Mouse (Mus musculus) small intestine, adult 2 months (tissue): ENCODE measurements around the gene Tmem39b. TPM values are rescaled to one million over a fixed set of nuclear protein-coding genes. Genes with fewer than 3 reads are reported as not detected.

Experiments
- H3K27ac ChIP-seq: fragments of 200-500 bp; 2 replicates; pipeline ENCODE4 v1.5.1; 2012; ENCODE audit warnings: low read depth, low read length, control low read depth, inconsistent platforms; ENCODE audit not compliant: insufficient read depth
- H3K27me3 ChIP-seq: fragments of 200-500 bp; 2 replicates; pipeline ENCODE4 v1.6.1; 2012; ENCODE audit warnings: mild to moderate bottlenecking, moderate library complexity, low read length, inconsistent platforms; ENCODE audit not compliant: control insufficient read depth, insufficient read depth
- H3K36me3 ChIP-seq: fragments of 200-500 bp; 2 replicates; pipeline ENCODE4 v1.6.1; 2012; ENCODE audit warnings: mild to moderate bottlenecking, low read length, control low read depth, inconsistent platforms; ENCODE audit not compliant: control insufficient read depth, insufficient read depth
- H3K4me1 ChIP-seq: fragments of 200-500 bp; 2 replicates; pipeline ENCODE4 v1.6.1; 2012; ENCODE audit warnings: low read length, inconsistent platforms, mixed read lengths; ENCODE audit not compliant: control insufficient read depth, insufficient read depth, insufficient read length
- H3K4me3 ChIP-seq: fragments of 200-500 bp; 2 replicates; pipeline ENCODE4 v1.5.1; 2012; ENCODE audit warnings: low read depth, mild to moderate bottlenecking, control low read depth, inconsistent platforms, low read length, moderate library complexity
- CTCF ChIP-seq: fragments of 200-500 bp; IDR thresholded peaks from 2 replicates; pipeline ENCODE4 v1.5.1; 2012; ENCODE audit warnings: low read depth, mild to moderate bottlenecking, control low read depth, inconsistent platforms, low read length, moderate library complexity, mixed read lengths; ENCODE audit not compliant: insufficient replicate concordance, insufficient read length; ENCODE audit errors: extremely low read depth
- POLR2A ChIP-seq: fragments of 200-500 bp; IDR thresholded peaks from 2 replicates; pipeline ENCODE4 v1.6.1; 2012; ENCODE audit warnings: low read depth, mild to moderate bottlenecking, control low read depth, inconsistent platforms, low read length, moderate library complexity
- WGBS: fragments of 180-500 bp; shearing (Covaris S2); methylation state at CpG from one replicate; pipeline ENCODE4 v1.1.7; 2018; 5-methylcytosine and 5-hydroxymethylcytosine counted together
- polyA plus RNA-seq: library from polyadenylated mRNA; depleted of rRNA; stranded (reverse); fragments of >200 nt; gene quantifications from 2 replicates; pipeline ENCODE4 v1.2.3, GENCODE M21; 2012

Tmem39b gene
- polyA plus RNA-seq, 1 experiment, result 21.4 TPM

DNA sequence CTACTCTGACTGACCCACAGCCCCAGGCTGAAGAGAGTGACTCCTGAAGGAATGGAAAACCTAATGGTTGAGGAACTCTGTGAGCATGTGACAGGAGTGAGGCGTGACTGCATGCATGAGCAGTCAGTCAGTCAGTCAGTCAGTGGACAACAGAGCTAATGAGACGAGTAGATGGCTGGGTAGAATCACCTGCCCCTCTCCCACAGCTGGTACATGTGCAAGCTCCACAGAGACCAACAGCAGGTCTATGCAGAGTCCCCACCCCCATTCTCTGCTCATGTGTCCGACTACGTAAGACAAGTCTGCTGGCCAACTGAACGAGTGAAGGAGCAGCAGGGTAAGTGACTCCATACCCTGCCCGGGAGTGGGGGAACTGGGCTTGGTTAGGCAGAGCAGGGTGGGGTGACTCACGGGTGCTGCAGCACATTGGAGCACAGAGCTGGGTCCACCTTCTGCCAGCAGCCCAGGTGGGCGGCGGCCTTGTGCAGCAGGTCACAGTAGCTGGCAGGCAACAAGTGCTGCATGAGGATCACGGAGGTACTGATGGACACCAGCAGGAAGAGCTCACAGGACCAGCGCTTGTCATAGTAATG is 12.6 kb downstream of the Tmem39b start:
- Histone ChIP-seq H3K36me3 (peaks cover 26% of the 10 kb centered on the region), H3K4me1 (no peaks in the 10 kb centered on the region), H3K27me3 (no peaks in the 10 kb centered on the region), H3K27ac (no peak overlapping the region), H3K4me3 (no peak overlapping the region)
- 86% methylated on average over 11 of the region's 11 CpGs for WGBS
- TF ChIP-seq CTCF (no peak), POLR2A (no peak)

DNA sequence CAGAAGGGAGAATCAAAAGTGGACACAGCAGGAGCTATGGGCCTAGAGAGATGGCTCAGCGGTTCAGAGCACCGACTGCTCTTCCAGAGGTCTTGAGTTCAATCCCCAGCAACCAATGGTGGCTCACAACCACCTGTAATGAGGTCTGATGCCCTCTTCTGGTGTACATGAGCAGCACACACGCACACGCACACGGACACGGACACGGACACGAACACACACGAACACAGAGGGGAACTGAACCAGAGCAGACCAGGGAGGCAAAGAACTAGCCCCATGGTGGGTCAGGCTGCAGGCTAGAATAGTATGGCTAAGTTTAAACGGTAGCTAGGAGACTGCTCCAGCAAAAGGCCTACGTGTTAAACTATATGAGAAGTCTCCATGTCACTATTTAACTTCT is 14.8 kb downstream of the Tmem39b start:
- no peaks in the 10 kb centered on the region for H3K4me1 ChIP-seq
- H3K4me3 ChIP-seq, result no peak overlapping the region
- peaks cover 27% of the 10 kb centered on the region for H3K36me3 ChIP-seq
- no peak overlapping the region for H3K27ac ChIP-seq
- no peak for TF ChIP-seq POLR2A
- no peak for TF ChIP-seq CTCF
- WGBS, result 97% methylated on average over 11 of the region's 11 CpGs
- H3K27me3 ChIP-seq, result no peaks in the 10 kb centered on the region

DNA sequence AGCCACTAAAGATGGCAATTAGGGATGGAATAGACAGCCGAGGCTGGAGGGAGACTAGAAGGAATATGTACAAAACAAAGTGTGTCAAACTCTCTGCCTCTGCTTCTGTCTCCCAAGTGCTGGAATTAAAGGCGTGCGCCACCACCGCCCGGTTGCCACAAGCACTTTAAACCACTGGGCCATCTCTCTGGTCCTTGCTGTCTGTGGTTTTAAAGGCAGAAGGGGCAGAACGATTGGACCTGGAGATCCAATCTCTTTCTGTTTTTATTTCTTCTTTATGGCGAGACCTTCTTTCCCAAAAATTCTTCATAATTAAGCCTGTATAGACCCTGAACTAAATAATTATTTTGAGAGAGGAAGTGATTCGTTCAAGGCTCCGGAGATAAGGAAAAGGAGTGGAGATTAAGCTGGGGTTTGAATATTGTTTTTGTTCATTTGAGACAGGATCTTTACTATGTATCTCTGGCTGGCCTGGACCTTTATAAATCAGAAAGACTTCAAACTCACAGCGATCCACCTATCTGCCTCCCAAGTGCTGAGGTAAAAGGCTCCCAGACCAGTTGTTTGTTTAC is 23.7 kb downstream of the Tmem39b start:
- Histone ChIP-seq H3K27ac (peak overlapping the region; percentile 83), H3K27me3 (no peaks in the 10 kb centered on the region), H3K4me3 (peak overlapping the region; percentile 77), H3K4me1 (peaks cover 6% of the 10 kb centered on the region; the same call in 1 of the 2 replicates), H3K36me3 (peaks cover 4% of the 10 kb centered on the region; the same call in 1 of the 2 replicates)
- no peak for TF ChIP-seq POLR2A
- 0 out of 2 replicates have a peak, but pooled peaks have one; percentile 11 for TF ChIP-seq CTCF
- WGBS, result under 1% methylated on average over 10 of the region's 10 CpGs

DNA sequence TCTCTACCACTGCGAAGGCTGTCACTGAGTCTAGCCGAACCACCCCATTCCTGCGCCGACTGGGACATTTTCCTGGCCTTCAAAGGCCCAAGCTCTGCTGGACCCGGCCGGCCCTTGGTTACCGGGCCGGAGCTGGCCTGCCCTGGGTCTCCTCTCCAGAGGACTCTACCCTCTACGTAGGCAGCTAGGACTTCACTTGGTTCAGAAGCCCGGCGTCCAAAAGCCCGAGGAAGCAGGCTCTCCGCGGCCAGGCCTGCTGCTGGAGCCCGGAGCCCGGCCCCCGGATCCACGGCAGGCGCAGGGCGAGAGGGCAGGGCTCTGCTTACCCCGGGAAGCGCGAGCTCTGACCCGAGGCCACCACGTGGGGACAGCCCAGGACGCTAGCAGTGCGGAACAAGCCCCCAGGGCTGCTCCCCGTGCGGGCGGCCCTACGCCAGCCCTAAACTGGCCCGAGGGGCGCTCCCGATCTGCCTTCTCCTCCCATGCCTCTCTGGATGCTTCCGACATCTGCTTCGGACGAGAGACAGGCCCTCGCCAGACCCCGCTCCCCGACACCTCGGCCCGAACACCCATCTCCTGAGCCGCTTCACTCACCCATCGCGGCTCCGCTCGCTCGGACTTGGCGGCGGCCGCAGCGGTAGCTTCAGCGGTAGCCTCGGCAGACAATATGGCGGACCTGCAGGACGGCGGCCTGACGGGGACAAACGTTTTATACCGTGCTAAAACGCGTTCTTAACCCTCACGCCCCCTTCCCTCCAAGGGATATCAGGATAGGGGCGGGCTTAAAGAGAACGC is 24.4 kb downstream of the Tmem39b start, which contains the start of gene Kpna6:
Kpna6 (minus strand) TSS at position 685 of the 795 bp plus-strand sequence.
- Histone ChIP-seq H3K36me3 (peaks cover 4% of the 10 kb centered on the region), H3K27me3 (no peaks in the 10 kb centered on the region), H3K4me1 (peaks cover 6% of the 10 kb centered on the region; the same call in 1 of the 2 replicates), H3K27ac (peak within 1 kb of the TSS; percentile 83), H3K4me3 (peak within 1 kb of the TSS; percentile 77)
- under 1% methylated on average over 65 of the region's 65 CpGs for WGBS
- TF ChIP-seq CTCF, result no peak
- TF ChIP-seq POLR2A, result peak; percentile 12; the same call in 1 of the 2 replicates

DNA sequence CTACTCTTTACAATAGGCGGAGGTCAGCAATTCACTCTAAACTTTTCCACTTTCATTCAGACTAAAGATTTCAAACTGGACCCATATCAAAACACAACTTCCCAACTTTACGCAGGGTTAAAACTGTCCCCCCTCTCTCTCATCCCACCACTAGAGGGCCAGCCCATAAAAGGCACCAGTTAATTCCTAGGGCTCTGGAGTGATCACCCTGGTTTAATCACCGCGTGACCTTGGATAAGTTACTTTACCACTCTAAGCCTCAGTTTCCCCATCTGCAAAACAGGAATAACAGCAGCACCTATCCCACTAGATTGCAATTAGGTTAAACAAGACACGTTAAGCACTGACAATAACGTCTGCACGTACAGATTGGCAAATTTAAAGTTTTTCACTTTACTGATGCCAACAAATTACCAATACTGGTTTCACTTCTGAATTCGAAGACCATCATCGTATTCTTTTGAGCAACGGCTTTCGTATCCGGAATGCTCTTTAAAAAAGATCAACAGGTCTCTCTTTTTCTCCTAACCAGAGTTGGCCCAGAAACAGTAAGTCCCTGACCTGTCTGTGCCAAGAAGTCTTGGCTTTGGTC is 25.1 kb downstream of the Tmem39b start:
- peaks cover 7% of the 10 kb centered on the region for H3K36me3 ChIP-seq
- no peaks in the 10 kb centered on the region for H3K27me3 ChIP-seq
- peak overlapping the region; percentile 77 for H3K4me3 ChIP-seq
- WGBS, result 4% methylated on average over 12 of the region's 12 CpGs
- TF ChIP-seq CTCF, result peak; percentile 45; the same call in 1 of the 2 replicates
- no peak for TF ChIP-seq POLR2A
- peaks cover 6% of the 10 kb centered on the region; the same call in 1 of the 2 replicates for H3K4me1 ChIP-seq
- H3K27ac ChIP-seq, result peak overlapping the region; percentile 83

- 78% methylated on average over 3 of the region's 3 CpGs for WGBS
- no peak for TF ChIP-seq CTCF
- TF ChIP-seq POLR2A, result no peak
- Histone ChIP-seq H3K4me3 (no peak overlapping the region), H3K27ac (no peak overlapping the region), H3K36me3 (peaks cover 42% of the 10 kb centered on the region), H3K4me1 (no peaks in the 10 kb centered on the region), H3K27me3 (no peaks in the 10 kb centered on the region)
These were observed 34.3 kb downstream of the Tmem39b start for GRCm38 (mm10) chr4:129662255-129662813.
